Mouse (Mus musculus) megakaryocyte, embryonic 14.5 days (primary cell): ENCODE data around the gene Pygb.

Experiments used
- FLI1 ChIP-seq: IDR thresholded peaks from 2 replicates; pipeline ENCODE4 v1.6.1; 2012; ENCODE audit warnings: low read length, inconsistent platforms, mixed read lengths
- GATA1 ChIP-seq: IDR thresholded peaks from 3 replicates; pipeline ENCODE4 v1.6.1; 2012; ENCODE audit warnings: mixed read lengths, low read length, inconsistent platforms, borderline replicate concordance

DNA sequence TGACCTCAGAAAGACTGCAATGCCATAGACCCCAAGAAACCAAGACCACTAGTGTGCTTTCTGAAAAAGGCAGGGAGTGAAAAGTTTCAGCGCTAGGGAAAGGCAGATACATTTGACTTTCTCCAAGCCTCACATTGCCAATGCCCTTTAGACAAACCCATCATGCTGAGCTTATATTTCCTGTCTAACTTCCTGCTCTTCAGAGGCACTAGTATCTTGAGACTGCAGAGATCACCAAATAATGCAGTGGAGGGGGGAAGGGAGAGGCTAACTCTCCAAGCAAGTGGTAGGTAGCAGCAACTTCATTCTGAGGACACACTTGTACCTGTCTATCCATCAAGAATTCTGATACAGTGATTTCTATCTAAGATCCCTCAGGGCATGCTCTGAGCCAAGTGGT is 82.9 kb downstream of the Pygb start:
- TF ChIP-seq GATA1 (no peak), FLI1 (no peak)
